Mouse (Mus musculus) cerebral cortex, adult 2 months (tissue): Measurements from ENCODE around the gene Poldip3.

Experiments used
- WGBS: fragments of 180-500 bp; shearing (Covaris S2); methylation state at CpG from one replicate; pipeline ENCODE4 v1.1.7; 2018; 5-methylcytosine and 5-hydroxymethylcytosine counted together

The Poldip3 gene

DNA sequence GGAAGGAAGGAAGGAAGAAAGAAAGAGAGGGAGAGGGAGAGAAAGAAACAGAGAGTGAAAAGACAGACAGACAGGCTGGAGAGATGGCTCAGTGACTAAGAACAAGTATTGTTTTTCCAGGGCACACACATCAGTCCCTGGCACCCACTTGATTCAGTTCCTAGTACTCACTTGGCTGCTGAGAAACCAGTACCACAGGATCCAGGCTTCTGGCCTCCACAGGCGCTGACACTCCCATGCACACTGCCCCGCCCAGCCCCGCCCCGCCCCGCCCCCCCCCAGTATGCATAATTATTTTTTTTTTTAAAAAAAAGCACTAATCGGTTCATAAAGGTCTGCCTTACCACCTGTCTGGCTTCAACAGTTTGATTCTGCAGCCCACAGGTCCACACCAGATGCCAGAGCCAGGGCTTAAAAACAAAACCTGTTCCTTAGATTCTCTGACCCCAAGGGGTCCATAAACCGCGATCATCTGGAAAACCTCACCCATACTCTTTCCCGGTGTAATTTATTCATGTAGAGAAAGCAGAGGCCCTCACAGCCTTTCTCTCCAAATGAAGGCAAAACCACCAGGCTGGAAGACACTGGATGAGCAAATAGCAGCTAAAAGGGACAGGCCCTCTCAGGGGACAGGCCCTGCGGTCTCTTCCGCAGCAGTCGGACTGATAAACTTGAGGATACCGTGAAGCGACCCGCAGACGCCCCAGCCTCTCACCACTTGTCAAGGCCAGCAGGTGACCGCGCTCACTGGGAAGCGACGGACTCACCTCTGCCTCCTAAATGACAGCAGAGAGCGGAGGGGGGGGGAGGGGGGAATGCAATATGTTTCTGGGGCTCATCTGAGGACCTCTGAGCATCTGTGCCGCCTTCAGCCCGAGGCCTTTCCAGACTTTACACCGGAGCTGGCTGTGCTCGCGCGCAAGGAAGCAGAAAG is 60.4 kb downstream of the Poldip3 start:
- WGBS, result 41% methylated on average over 27 of the region's 27 CpGs

DNA sequence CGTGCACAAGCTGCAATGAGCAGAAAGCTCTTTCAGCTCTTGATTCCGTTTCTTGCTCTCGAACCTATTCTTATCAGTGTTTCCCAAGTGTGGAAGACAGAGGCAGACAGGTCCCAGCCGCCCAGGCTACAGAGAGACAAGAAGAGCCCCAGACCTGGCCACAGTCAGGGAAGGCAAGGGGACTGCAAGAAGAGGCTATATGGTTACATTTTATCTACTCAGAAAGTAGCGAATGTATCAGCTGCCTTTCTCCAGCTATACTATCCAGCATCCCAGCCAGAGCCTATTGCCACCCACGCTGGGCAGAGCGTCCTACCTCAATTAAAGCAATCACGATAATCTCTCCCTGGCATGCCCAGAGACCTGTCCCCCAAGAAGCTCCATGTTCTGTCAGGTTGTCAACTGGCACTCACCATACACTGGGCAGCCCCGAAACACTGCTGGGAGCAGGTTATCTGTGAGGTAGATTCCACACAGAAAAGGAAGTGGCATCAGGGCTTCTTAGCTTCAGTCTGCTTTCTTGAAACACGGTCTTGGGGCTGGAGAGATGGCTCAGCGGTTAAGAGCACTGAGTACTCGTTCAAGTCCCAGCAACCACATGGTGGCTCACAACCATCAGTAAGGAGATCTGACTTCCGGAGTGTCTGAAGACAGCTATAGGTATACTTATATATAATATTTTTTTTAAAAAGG is 62.4 kb downstream of the Poldip3 start:
- 85% methylated on average over 13 of the region's 13 CpGs for WGBS

DNA sequence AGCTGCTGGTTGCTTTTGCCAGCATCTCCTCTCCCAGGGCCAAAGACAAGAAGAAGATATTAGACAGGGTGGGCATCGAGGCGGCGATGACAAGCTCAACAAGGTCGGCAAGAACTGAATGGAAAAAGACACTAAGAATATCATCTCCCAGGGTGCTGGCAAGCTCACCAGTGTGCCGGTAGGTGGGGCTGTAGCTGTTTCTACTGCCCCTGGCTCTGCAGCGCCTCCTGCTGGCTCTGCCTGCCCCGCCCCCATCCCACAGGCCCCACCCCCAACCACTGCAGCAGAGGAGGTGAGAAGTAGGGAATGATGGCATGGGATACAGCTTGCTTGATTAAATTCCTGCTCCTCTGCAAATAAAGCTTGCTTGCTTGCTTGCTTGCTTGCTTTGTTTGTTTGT is 63.3 kb downstream of the Poldip3 start:
- 40% methylated on average over 7 of the region's 7 CpGs for WGBS

DNA sequence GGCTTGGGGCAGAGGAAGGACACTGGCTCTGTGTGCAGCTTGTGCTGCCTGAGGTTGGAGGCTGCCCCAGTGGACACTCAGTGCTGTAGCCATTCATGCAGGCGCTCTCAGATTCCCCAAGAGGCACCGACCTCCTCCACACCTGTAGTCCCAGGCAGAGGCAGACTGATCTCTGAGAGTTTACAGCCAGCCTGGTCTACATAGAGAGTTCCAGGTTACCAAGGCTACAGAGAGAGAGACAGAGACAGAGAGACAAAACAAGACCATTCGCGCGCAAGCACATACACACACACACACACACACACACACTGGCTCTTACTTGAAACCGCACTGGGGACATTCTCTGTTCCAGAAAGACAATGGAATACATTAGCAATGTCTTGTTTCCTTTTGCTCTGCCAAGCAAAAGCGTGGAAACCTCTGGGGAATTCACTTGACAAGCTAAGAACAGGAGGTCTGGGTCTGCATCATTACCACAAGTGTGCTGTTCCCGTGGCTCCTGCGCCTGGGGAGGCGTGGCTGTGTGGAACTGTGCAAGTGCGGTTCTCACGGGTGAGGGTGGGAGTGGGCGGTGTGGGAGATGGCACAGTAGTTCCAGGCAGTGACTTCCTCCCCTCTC is 65.1 kb downstream of the Poldip3 start:
- WGBS, result 21% methylated on average over 13 of the region's 13 CpGs

DNA sequence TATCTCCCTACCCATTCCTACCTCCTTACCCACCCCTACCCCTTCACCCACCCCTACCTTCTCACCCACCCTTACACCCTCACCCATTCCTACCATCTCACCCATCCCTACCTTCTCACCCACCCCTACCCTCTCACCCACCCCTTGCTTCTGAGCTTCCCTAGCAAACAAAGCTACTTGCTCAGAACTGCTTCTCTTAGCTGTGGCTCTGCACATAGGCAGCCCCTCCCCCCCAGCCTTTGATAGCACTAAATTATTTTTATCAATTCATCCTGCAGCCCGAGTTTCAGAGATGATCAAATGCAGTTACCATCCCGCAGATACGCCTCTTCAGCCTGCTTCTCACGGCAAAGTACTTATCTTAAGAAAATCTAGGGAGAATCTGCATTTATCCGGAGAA is 65.7 kb downstream of the Poldip3 start:
- WGBS, result 39% methylated on average over 5 of the region's 5 CpGs
